Mouse (Mus musculus) heart, adult 2 months (tissue): ENCODE data around the gene Pitpnc1. TPM values are rescaled to one million over a fixed set of nuclear protein-coding genes. Genes with fewer than 3 reads are reported as not detected.

ENCODE experiments used
- DNase-seq, 2 experiments: peaks; one replicate each; pipeline ENCODE4 v3.0.0; 2021
- H3K27ac ChIP-seq: fragments of 200-600 bp; 2 replicates; pipeline ENCODE4 v1.8.1; 2022
- H3K27me3 ChIP-seq: fragments of 200-500 bp; 2 replicates; pipeline ENCODE4 v1.6.1; 2012; ENCODE audit warnings: mild to moderate bottlenecking, low read length, inconsistent platforms, mixed read lengths; ENCODE audit not compliant: control insufficient read depth, insufficient read depth
- H3K36me3 ChIP-seq: fragments of 200-500 bp; 2 replicates; pipeline ENCODE4 v1.6.1; 2012; ENCODE audit warnings: low read length, inconsistent platforms; ENCODE audit not compliant: control insufficient read depth, insufficient read depth
- H3K4me1 ChIP-seq: fragments of 200-500 bp; 2 replicates; pipeline ENCODE4 v1.6.1; 2011; ENCODE audit warnings: low read length; ENCODE audit not compliant: control insufficient read depth, insufficient read depth
- H3K4me3 ChIP-seq: fragments of 200-600 bp; 2 replicates; pipeline ENCODE4 v1.8.1; 2022
- H3K79me2 ChIP-seq: fragments of 200-500 bp; replicated peaks from 2 replicates; pipeline ENCODE4 v1.6.1; 2012; ENCODE audit warnings: mild to moderate bottlenecking, inconsistent platforms, low read length, moderate library complexity, mixed read lengths; ENCODE audit not compliant: control insufficient read depth, insufficient read depth
- H3K9ac ChIP-seq: fragments of 200-500 bp; 2 replicates; pipeline ENCODE4 v1.6.1; 2012; ENCODE audit warnings: low read depth, mild to moderate bottlenecking, control low read depth, inconsistent platforms, low read length, mixed read lengths
- CTCF ChIP-seq: fragments of 200-600 bp; IDR thresholded peaks from 2 replicates; pipeline ENCODE4 v1.8.1; 2022; ENCODE audit warnings: antibody characterized with exemption, mild to moderate bottlenecking, moderate library complexity
- EP300 ChIP-seq: fragments of 200-500 bp; IDR thresholded peaks from 2 replicates; pipeline ENCODE4 v1.6.1; 2011; ENCODE audit warnings: low read depth, low read length, control low read depth; ENCODE audit not compliant: insufficient read depth
- POLR2A ChIP-seq: fragments of 200-500 bp; IDR thresholded peaks from 2 replicates; pipeline ENCODE4 v1.6.1; 2011; ENCODE audit warnings: mild to moderate bottlenecking, low read depth, low read length, control low read depth; ENCODE audit not compliant: insufficient read depth
- WGBS: fragments of 180-500 bp; shearing (Covaris S2); methylation state at CpG from one replicate; pipeline ENCODE4 v1.1.7; 2018; 5-methylcytosine and 5-hydroxymethylcytosine counted together
- intact Hi-C: fragments of 180-260 bp; cut with DNase I; formaldehyde crosslinking; loops from one replicate; pipeline ENCODE4 v1.15.1; 2025
- polyA plus RNA-seq: library from polyadenylated mRNA; depleted of rRNA; stranded (reverse); fragments of >200 nt; gene quantifications from 2 replicates; pipeline ENCODE4 v1.2.3, GENCODE M21; 2012
- total RNA-seq, 2 experiments: library from RNA; stranded (reverse); gene quantifications; 2 replicates each; pipeline ENCODE4 v1.2.3; 2021

The Pitpnc1 gene
- total and polyA plus RNA-seq, 3 experiments, result 22.7 to 68.1 (median 66.4) TPM

DNA sequence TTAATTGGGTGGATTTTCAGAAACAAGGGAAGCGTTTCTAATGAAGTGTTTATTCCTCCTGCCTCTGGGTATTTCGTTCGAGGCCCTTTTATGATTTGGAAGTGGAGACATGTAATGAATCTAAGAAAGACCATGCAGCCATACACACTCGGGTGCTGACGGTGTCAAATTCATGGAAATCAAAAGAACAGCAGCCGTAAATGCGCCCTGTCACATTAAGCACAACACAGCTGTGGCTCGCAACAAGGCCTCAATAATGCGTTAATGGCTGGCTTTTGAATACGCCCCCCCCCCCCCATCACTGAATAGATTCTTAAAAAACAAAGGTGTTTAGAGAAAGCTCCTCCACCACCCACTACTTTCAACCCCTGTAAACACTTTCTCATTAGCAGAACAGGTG, 240.4 kb downstream of the Pitpnc1 start:
- no peak for DNase-seq
- 92% methylated on average over 10 of the region's 10 CpGs for WGBS
- no peaks in the 10 kb centered on the region for H3K27me3 ChIP-seq
- H3K27ac ChIP-seq, result no peak overlapping the region
- H3K79me2 ChIP-seq, result no peaks in the 10 kb centered on the region
- 0 out of 2 replicates have a peak, but pooled peaks cover 2% of the 10 kb centered on the region for H3K36me3 ChIP-seq
- peaks cover 5% of the 10 kb centered on the region for H3K4me1 ChIP-seq
- intact Hi-C loops, result no loop called here
- no peak for TF ChIP-seq EP300
- no peak for TF ChIP-seq POLR2A
- no peak for TF ChIP-seq CTCF
- H3K4me3 ChIP-seq, result no peak overlapping the region
- no peak overlapping the region for H3K9ac ChIP-seq

DNA sequence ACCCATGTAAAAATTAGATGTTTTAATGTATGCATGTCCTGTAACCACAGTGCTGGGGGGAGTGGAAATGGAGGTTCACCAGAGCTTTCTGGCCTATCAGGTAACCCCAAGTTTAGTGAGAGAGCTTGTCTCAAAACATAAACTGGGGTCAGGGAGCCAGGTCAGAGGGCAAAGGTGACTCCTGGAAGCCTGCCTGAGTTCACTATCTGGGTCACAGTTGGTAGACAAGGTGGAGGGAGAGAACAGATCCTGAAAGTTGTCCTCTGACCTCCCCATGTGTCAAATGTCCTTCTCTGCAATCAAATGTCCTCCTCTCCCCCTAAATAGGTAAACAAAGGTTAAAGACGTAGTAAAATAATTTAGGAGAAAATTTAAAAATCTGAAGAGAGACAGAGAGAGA, 244.1 kb downstream of the Pitpnc1 start:
- DNase-seq, result no peak
- Histone ChIP-seq H3K9ac (no peak overlapping the region), H3K27ac (peak overlapping the region; percentile 85), H3K27me3 (no peaks in the 10 kb centered on the region), H3K4me3 (no peak overlapping the region), H3K79me2 (no peaks in the 10 kb centered on the region), H3K4me1 (peaks cover 7% of the 10 kb centered on the region), H3K36me3 (peaks cover 8% of the 10 kb centered on the region; the same call in 1 of the 2 replicates)
- TF ChIP-seq CTCF (no peak), POLR2A (no peak), EP300 (no peak)
- 89% methylated on average over 1 of the region's 1 CpGs for WGBS
- intact Hi-C loops, result no loop called here

DNA sequence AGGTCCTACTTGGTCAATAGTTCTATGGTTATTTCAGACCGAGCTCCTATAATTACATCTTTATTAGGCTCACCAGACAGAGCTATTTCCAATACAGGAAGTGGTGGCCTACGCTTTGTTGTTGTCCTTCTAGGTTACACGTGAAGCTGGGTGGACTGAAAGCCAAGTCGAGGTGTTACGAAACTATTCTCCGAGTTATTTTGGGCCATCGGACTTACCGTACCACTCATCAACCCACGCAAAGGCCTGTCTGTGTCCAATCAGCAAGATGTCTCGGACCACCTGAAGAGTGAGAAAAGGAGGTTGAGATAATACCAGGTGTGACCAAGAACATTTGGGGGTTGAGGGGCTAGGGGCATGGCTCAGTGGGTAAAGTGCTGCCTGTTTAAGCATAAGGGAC, 244.5 kb downstream of the Pitpnc1 start:
- no peaks in the 10 kb centered on the region for H3K27me3 ChIP-seq
- H3K4me1 ChIP-seq, result peaks cover 7% of the 10 kb centered on the region
- WGBS, result 35% methylated on average over 10 of the region's 10 CpGs
- peak overlapping the region; percentile 85 for H3K27ac ChIP-seq
- H3K9ac ChIP-seq, result no peak overlapping the region
- H3K4me3 ChIP-seq, result no peak overlapping the region
- peak; percentile 79; the same call in 1 of the 2 replicates for TF ChIP-seq EP300
- no peak for TF ChIP-seq POLR2A
- H3K79me2 ChIP-seq, result no peaks in the 10 kb centered on the region
- peak in 1 of 2 experiments; percentile 61 for DNase-seq
- intact Hi-C loops, result no loop called here
- H3K36me3 ChIP-seq, result peaks cover 8% of the 10 kb centered on the region; the same call in 1 of the 2 replicates

DNA sequence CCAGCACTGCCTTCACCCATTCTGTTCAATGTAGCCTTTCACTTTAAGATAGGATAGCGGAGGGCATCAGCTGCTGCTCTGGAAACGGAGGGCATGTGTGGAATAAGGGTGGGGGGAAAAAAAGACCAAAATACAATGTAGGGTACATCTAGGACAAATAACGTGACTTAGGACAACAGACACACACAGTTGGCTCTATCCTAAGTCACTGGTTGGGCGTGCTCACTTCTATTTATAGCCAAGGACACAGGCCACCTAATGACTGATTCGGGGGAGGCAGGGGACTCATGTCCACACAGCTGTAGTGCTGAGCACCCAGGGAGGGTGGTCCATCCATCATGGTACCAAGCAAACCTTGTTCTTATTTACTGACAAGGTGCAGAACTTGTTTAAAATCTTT, 245.2 kb downstream of the Pitpnc1 start:
- no peaks in the 10 kb centered on the region for H3K79me2 ChIP-seq
- H3K27ac ChIP-seq, result peak overlapping the region; percentile 85
- H3K9ac ChIP-seq, result no peak overlapping the region
- H3K27me3 ChIP-seq, result no peaks in the 10 kb centered on the region
- peak in 1 of 2 experiments; percentile 53 for DNase-seq
- peaks cover 7% of the 10 kb centered on the region for H3K4me1 ChIP-seq
- H3K36me3 ChIP-seq, result peaks cover 8% of the 10 kb centered on the region; the same call in 1 of the 2 replicates
- 35% methylated on average over 5 of the region's 5 CpGs for WGBS
- no peak overlapping the region for H3K4me3 ChIP-seq
- TF ChIP-seq EP300 (peak; percentile 61), CTCF (0 out of 2 replicates have a peak, but pooled peaks have one; percentile 11), POLR2A (0 out of 2 replicates have a peak, but pooled peaks have one; percentile 30)
- intact Hi-C loops, result no loop called here

DNA sequence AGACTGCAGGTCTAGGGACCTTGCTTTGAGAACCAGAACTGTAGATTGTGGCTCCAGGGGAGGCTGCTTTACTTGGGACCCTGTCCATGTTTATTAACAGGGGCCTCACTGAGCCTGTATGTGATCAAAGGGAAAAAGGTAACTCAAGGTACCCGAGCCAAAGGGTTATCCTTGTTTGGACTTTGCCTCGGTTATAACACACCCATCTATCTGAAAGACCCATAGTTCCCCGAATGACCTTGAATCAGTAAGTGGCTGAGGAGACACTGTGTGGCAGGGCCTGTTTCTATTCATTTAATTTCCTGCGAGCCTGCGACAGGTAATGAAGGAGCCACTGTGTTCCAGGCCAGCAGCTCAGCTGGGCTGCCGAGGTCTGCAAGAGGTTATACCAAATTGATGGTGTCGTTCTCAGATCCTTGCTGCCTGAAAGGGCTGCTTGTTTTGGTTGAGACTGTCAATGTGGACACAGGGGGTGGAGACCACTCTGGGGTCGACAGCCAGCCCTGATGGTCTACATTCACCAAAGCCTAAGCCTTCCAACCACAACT, 246.8 kb downstream of the Pitpnc1 start:
- no peak overlapping the region for H3K9ac ChIP-seq
- H3K27ac ChIP-seq, result no peak overlapping the region; the same call in 1 of the 2 replicates
- TF ChIP-seq CTCF (no peak), POLR2A (no peak), EP300 (no peak)
- intact Hi-C loops, result loop anchor here (5.0 kb wide), 1 partner anchor 34 kb away; no protein-coding TSS in a partner anchor
- no peaks in the 10 kb centered on the region for H3K79me2 ChIP-seq
- peaks cover 8% of the 10 kb centered on the region; the same call in 1 of the 2 replicates for H3K36me3 ChIP-seq
- H3K4me3 ChIP-seq, result no peak overlapping the region
- H3K4me1 ChIP-seq, result peaks cover 7% of the 10 kb centered on the region
- WGBS, result 82% methylated on average over 8 of the region's 8 CpGs
- no peak for DNase-seq
- no peaks in the 10 kb centered on the region for H3K27me3 ChIP-seq

DNA sequence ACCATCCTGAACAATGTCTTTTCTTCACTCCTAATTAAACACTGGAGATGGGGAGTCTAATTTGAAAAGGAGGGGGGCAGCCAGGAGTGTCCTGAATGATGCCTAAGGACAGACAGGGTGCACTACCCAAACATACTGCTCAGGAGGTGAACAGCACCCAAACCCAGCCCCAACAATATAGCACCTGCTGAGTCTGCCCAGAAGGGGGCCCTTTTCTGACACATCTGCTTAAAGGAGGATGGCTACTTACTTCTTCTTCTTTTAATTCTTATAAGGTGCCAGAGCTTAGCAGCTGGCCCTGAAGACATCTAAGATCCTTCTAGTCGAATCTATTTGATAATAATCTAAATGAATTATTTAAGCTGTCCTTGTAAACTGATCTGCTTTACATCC, 247.3 kb downstream of the Pitpnc1 start:
- WGBS, result 76% methylated on average over 1 of the region's 1 CpGs
- TF ChIP-seq CTCF (peak; percentile 44), POLR2A (no peak)
- no peak overlapping the region for H3K4me3 ChIP-seq

More for the DNA sequence above, 247.3 kb downstream of the Pitpnc1 start:
- intact Hi-C loops, result loop anchor here (5.0 kb wide), 1 partner anchor 34 kb away; no protein-coding TSS in a partner anchor
- Histone ChIP-seq H3K27me3 (no peaks in the 10 kb centered on the region), H3K4me1 (peaks cover 7% of the 10 kb centered on the region), H3K79me2 (no peaks in the 10 kb centered on the region), H3K36me3 (peaks cover 8% of the 10 kb centered on the region; the same call in 1 of the 2 replicates), H3K9ac (no peak overlapping the region), H3K27ac (no peak overlapping the region)
- DNase-seq, result no peak
